8 mouse cellular contexts compared by ENCODE assay signal in the genomic region with DNA sequence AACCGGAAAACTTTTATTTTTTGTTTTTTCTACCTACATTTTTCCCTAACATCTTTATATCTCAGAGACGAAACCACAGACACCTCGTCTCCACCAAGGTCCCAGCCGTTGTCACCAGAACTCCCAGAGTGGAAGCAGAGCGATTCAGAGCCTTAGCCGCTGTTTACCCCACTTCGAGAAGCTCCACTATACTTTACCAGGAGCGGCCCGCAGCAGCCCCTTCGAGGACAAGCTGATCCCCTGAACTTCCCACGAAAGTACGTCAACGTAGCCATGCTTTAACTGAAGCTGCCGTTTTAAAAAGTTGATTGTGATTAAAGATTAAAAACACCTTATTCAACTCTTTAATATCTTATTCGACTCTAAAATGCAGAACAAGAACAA. TPM values are rescaled to one million over a fixed set of nuclear protein-coding genes. Genes with fewer than 3 reads are reported as not detected.
DNase-seq lines count a peak whose midpoint lies in the region; ATAC-seq and TF ChIP-seq lines count a peak whose summit lies in the region.

No protein-coding gene starts in this region.

- no peaks in the 10 kb centered on the region for H3K27me3 ChIP-seq in heart, embryonic 14.5 days (ENCODE audit: control insufficient read depth, insufficient read depth, low read length)
- no peaks in the 10 kb centered on the region for H3K27me3 ChIP-seq in forebrain, postnatal 0 days (ENCODE audit: insufficient read depth, low read length)
- H3K27me3 ChIP-seq in liver, embryonic 15.5 days: peaks cover 4% of the 10 kb centered on the region; the same call in 1 of the 2 replicates

- no peak for DNase-seq in heart, adult 11 months
- DNase-seq in NIH3T3 (ENCODE audit: low read depth): peak; percentile 60
- DNase-seq in forebrain, postnatal 0 days: no peak
- DNase-seq in adrenal gland, adult 2 months: no peak
- DNase-seq in thymus, postnatal 14 days: no peak
- no peak for DNase-seq in gastrocnemius, postnatal 36 days

- H3K36me3 ChIP-seq in heart, embryonic 14.5 days (ENCODE audit: control insufficient read depth, insufficient read depth, low read length): no peaks in the 10 kb centered on the region
- no peaks in the 10 kb centered on the region for H3K36me3 ChIP-seq in forebrain, postnatal 0 days (ENCODE audit: insufficient read depth)
- no peaks in the 10 kb centered on the region for H3K36me3 ChIP-seq in liver, embryonic 15.5 days (replicated peaks)

- H3K9me3 ChIP-seq in heart, embryonic 14.5 days (ENCODE audit: control insufficient read depth, low read length): no peaks in the 10 kb centered on the region
- no peaks in the 10 kb centered on the region for H3K9me3 ChIP-seq in forebrain, postnatal 0 days (ENCODE audit: low read length)
- no peaks in the 10 kb centered on the region for H3K9me3 ChIP-seq in liver, embryonic 15.5 days (replicated peaks)

- WGBS in heart, embryonic 14.5 days: 29% methylated on average over 15 of the region's 15 CpGs
- WGBS in forebrain, postnatal 0 days: 35% methylated on average over 15 of the region's 15 CpGs
- 23% methylated on average over 15 of the region's 15 CpGs for WGBS in liver, embryonic 15.5 days (ENCODE audit: insufficient replicate concordance)

- H3K4me3 ChIP-seq in heart, embryonic 14.5 days (ENCODE audit: control insufficient read depth in 1 of 2, insufficient read depth in 1 of 2, low read depth in 1 of 2, low read length in 2 of 2): peak overlapping the region; percentile 49 to 66
- peak overlapping the region; percentile 45 for H3K4me3 ChIP-seq in forebrain, postnatal 0 days (ENCODE audit: low read depth, low read length)
- peak overlapping the region; percentile 64 for H3K4me3 ChIP-seq in liver, embryonic 15.5 days (replicated peaks)

- peak; percentile 72; the same call in 1 of the 2 replicates for ATAC-seq in heart, embryonic 14.5 days (ENCODE audit: insufficient number of reproducible peaks, insufficient read depth, low FRiP score, low read depth)
- ATAC-seq in forebrain, postnatal 0 days: peak; percentile 86
- ATAC-seq in liver, embryonic 15.5 days (ENCODE audit: insufficient read depth): peak; percentile 82

- intact Hi-C loops in gastrocnemius, postnatal 36 days (cut with DNase I): no loop called here

- peak overlapping the region; percentile 63 for H3K9ac ChIP-seq in heart, embryonic 14.5 days (ENCODE audit: low read length)
- H3K9ac ChIP-seq in forebrain, postnatal 0 days: no peak overlapping the region
- H3K9ac ChIP-seq in liver, embryonic 15.5 days: peak overlapping the region; percentile 35; the same call in 1 of the 2 replicates

- H3K27ac ChIP-seq in heart, embryonic 14.5 days (replicated peaks in 1 of 2; ENCODE audit: control insufficient read depth in 1 of 2, insufficient read depth in 1 of 2, low read depth in 2 of 2, low read length in 2 of 2): 0 out of 4 replicates have a peak overlapping the region, but pooled peaks of 1 of the 2 experiments have one; percentile 19
- H3K27ac ChIP-seq in forebrain, postnatal 0 days (ENCODE audit: low read depth, low read length): no peak overlapping the region
- no peak overlapping the region for H3K27ac ChIP-seq in liver, embryonic 15.5 days (replicated peaks)

- peak overlapping the region; percentile 52 for H3K4me2 ChIP-seq in heart, embryonic 14.5 days (ENCODE audit: low read length)
- H3K4me2 ChIP-seq in forebrain, postnatal 0 days (ENCODE audit: low read depth): peak overlapping the region; percentile 44
- peak overlapping the region; percentile 62 for H3K4me2 ChIP-seq in liver, embryonic 15.5 days

- TF ChIP-seq CTCF in forebrain, postnatal 0 days (IDR thresholded peaks at IDR 0.05; ENCODE audit: low read depth): no peak

- no peaks in the 10 kb centered on the region for H3K4me1 ChIP-seq in heart, embryonic 14.5 days (ENCODE audit: control insufficient read depth in 2 of 2, insufficient read depth in 2 of 2, low read length in 2 of 2)
- H3K4me1 ChIP-seq in forebrain, postnatal 0 days (ENCODE audit: insufficient read depth): no peaks in the 10 kb centered on the region
- no peaks in the 10 kb centered on the region for H3K4me1 ChIP-seq in liver, embryonic 15.5 days (replicated peaks)

RNA-seq across cellular contexts. Expression of a gene that starts 1.6 kb away (rescaled TPM):
- 0.05 TPM in 1 of 2 replicates, not detected in the other for polyA plus RNA-seq in heart, embryonic 14.5 days (2014; fragmentation: Nextera tagmentation; extraction: Ambion mirVana)
- total RNA-seq in forebrain, postnatal 0 days (2014; rRNA removed): not detected in 2 replicates
- polyA plus RNA-seq in forebrain, postnatal 0 days (2015; fragmentation: Nextera tagmentation; extraction: Ambion mirVana): 0.02 TPM in 1 of 2 replicates, not detected in the other
- not detected in 2 replicates for polyA plus RNA-seq in liver, embryonic 15.5 days (2015; fragmentation: Nextera tagmentation; extraction: Ambion mirVana)
- total RNA-seq in adrenal gland, adult 2 months (2021): under 1 TPM in 1 of 2 experiments, not detected in 1; 0.03 TPM
- polyA plus RNA-seq in adrenal gland, adult 2 months (2012; rRNA removed): not detected in 2 replicates
- under 1 TPM in 1 of 2 experiments, not detected in 1; 0.18 TPM for total RNA-seq in gastrocnemius, postnatal 36 days (2021)

RNA-seq across cellular contexts. Expression of a gene that starts 30.7 kb away (rescaled TPM):
- polyA plus RNA-seq in heart, embryonic 14.5 days (2014; fragmentation: Nextera tagmentation; extraction: Ambion mirVana): not detected in 2 replicates
- total RNA-seq in forebrain, postnatal 0 days (2014; rRNA removed): 0.77 and 0.90 TPM in 2 replicates
- polyA plus RNA-seq in forebrain, postnatal 0 days (2015; fragmentation: Nextera tagmentation; extraction: Ambion mirVana): 0.47 and 0.84 TPM in 2 replicates
- 0.10 TPM in 1 of 2 replicates, not detected in the other for polyA plus RNA-seq in liver, embryonic 15.5 days (2015; fragmentation: Nextera tagmentation; extraction: Ambion mirVana)
- total RNA-seq in adrenal gland, adult 2 months (2021): not detected
- polyA plus RNA-seq in adrenal gland, adult 2 months (2012; rRNA removed): not detected in 2 replicates
- not detected for total RNA-seq in gastrocnemius, postnatal 36 days (2021)
